Comparison of ENCODE assay signal across 26 mouse cellular contexts in the genomic region with DNA sequence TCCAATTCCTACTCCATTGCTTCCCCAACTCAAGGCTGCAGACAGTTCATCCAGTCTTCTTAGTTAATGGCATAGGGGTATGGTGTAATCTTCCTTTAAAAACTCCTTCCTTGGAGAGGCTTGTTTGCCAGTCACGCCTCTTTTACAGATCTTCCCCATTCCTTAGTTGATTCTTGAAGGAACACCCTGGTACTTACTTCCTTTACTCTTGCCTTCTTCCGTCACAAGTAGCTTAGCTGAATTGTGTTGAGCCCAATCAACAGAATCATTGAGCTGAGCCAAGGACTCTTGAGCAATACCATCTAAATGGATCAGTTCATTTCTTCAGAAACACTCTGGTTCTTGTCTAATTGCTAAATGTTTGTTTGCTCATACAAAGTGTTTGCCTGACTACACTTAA. TPM values are rescaled to one million over a fixed set of nuclear protein-coding genes. Genes with fewer than 3 reads are reported as not detected.
DNase-seq lines count a peak whose midpoint lies in the region; ATAC-seq and TF ChIP-seq lines count a peak whose summit lies in the region.
"Had no signal": no experiment of that assay in that cellular context is flagged by ENCODE, and none has a peak within 500 bp of the region (broad histone marks: within the 10 kb centered on the region; RNA-seq: fewer than 3 reads in every experiment).

No protein-coding gene starts in this region.

- peak overlapping the region; percentile 58 for H3K27ac ChIP-seq in bone marrow macrophage, adult 2 months (ENCODE audit: insufficient read depth, low read depth, low read length)
- H3K27ac ChIP-seq: gastrocnemius, adult 2 months; left cerebral cortex, adult 2 months; stomach, embryonic 15.5 days had no signal

- peak; percentile 78 for ATAC-seq in granulocyte monocyte progenitor cell, adult 5-6 weeks (replicated peaks; ENCODE audit: poor library complexity, severe bottlenecking)
- ATAC-seq in megakaryocyte progenitor cell, adult 5-6 weeks (replicated peaks; ENCODE audit: poor library complexity): peak; percentile 47
- ATAC-seq: hindbrain, embryonic 16.5 days had no signal

- TF ChIP-seq CTCF in bone marrow macrophage, adult 2 months (IDR thresholded peaks at IDR 0.05; ENCODE audit: low read depth, low read length): no peak

- H3K4me3 ChIP-seq in bone marrow macrophage, adult 2 months (ENCODE audit: insufficient read depth, low read length): no peak overlapping the region
- H3K4me3 ChIP-seq: gastrocnemius, adult 2 months; left cerebral cortex, adult 2 months; stomach, embryonic 15.5 days had no signal

- peaks cover 18% of the 10 kb centered on the region for H3K4me1 ChIP-seq in bone marrow macrophage, adult 2 months (ENCODE audit: control insufficient read depth, insufficient read depth, low read length)

- DNase-seq in lung, adult 18-20 months: peak; percentile 17 to 77
- no peak for DNase-seq in lung, postnatal 14 days
- DNase-seq in cerebellum, adult 11 months: no peak
- DNase-seq in thymus, adult 18-20 months: no peak
- DNase-seq: adrenal gland, adult 2 months; B cell, adult 2 months; cerebellum, adult 9-11 months; gastrocnemius, adult 2 months had no signal

- TF ChIP-seq POLR2A in bone marrow macrophage, adult 2 months (IDR thresholded peaks at IDR 0.05; ENCODE audit: borderline replicate concordance, low read depth, low read length): no peak

RNA-seq across cellular contexts. Expression of a gene that starts 8.0 kb away (rescaled TPM):
- polyA plus RNA-seq in bone marrow macrophage, adult 2 months (2012; ENCODE audit: insufficient read depth, insufficient read length, missing spikeins): 11.4 and 11.7 TPM in 2 replicates
- total RNA-seq in granulocyte monocyte progenitor cell, adult 5-6 weeks (2014; fragmentation: Nextera tagmentation): 1.4 and 7.8 TPM in 2 replicates
- 0.77 and 2.2 TPM in 2 replicates for total RNA-seq in granulocyte monocyte progenitor cell, adult 5-6 weeks (2017)
- 5.4 and 6.2 TPM in 2 replicates for total RNA-seq in megakaryocyte progenitor cell, adult 5-6 weeks (2015)
- total RNA-seq in megakaryocyte progenitor cell, adult 5-6 weeks (2017): 2.5 and 3.2 TPM in 2 replicates
- polyA plus RNA-seq: G1E had no signal

RNA-seq across cellular contexts. Expression of a gene that starts 13.4 kb away (rescaled TPM):
- polyA plus RNA-seq in bone marrow macrophage, adult 2 months (2012; ENCODE audit: insufficient read depth, insufficient read length, missing spikeins): not detected in 2 replicates
- total RNA-seq in granulocyte monocyte progenitor cell, adult 5-6 weeks (2014; fragmentation: Nextera tagmentation): not detected in 2 replicates
- total RNA-seq in granulocyte monocyte progenitor cell, adult 5-6 weeks (2017): not detected in 2 replicates
- not detected in 2 replicates for total RNA-seq in megakaryocyte progenitor cell, adult 5-6 weeks (2015)
- total RNA-seq in megakaryocyte progenitor cell, adult 5-6 weeks (2017): not detected in 2 replicates
- total RNA-seq: adrenal gland, adult 2 months; CH12.LX; G1E; gastrocnemius, adult 2 months; gastrocnemius, postnatal 4 days; hematopoietic stem cell, adult 5-6 weeks; layer of hippocampus, postnatal 10 days; left cerebral cortex, adult 2 months; left cerebral cortex, postnatal 36 days; midbrain, postnatal 0 days; neutrophil, adult 5-6 weeks had no signal
- polyA plus RNA-seq: adrenal gland, adult 2 months; brain, embryonic 14.5 days; G1E; heart, embryonic 11.5 days; heart, postnatal 0 days; hindbrain, embryonic 16.5 days; limb, embryonic 14.5 days; midbrain, postnatal 0 days had no signal

Comparison
In these comparisons a context has a peak if more than half of its experiments do, and no peak if none do; other contexts are left out.
1. DNase-seq: peak in lung, adult 18-20 months (2 of 2); none in lung, postnatal 14 days (single experiment), cerebellum, adult 11 months (single experiment) and thymus, adult 18-20 months (0 of 2).